Mouse (Mus musculus) neural tube, embryonic 15.5 days (tissue): Measurements from ENCODE around the gene Sh3gl2. TPM values are rescaled to one million over a fixed set of nuclear protein-coding genes. Genes with fewer than 3 reads are reported as not detected.

Source experiments
- ATAC-seq: fragments of 200-750 bp; cut with Nextera tagmentation; 2 replicates; pipeline ENCODE4 v1.8.0; 2017; ENCODE audit warnings: mild to moderate bottlenecking, moderate TSS enrichment, moderate library complexity; ENCODE audit not compliant: low FRiP score
- H3K27ac ChIP-seq: fragments of 300-500 bp; sonication (generic); replicated peaks from 2 replicates; pipeline ENCODE4 v1.5.1; 2015; ENCODE audit warnings: mild to moderate bottlenecking, inconsistent platforms
- H3K27me3 ChIP-seq: fragments of 300-500 bp; sonication (generic); replicated peaks from 2 replicates; pipeline ENCODE4 v1.6.1; 2015; ENCODE audit warnings: inconsistent platforms
- H3K36me3 ChIP-seq: fragments of 300-500 bp; sonication (generic); 2 replicates; pipeline ENCODE4 v1.6.1; 2015; ENCODE audit warnings: inconsistent platforms
- H3K4me1 ChIP-seq: fragments of 300-500 bp; sonication (generic); 2 replicates; pipeline ENCODE4 v1.6.1; 2015; ENCODE audit warnings: inconsistent platforms
- H3K4me2 ChIP-seq: fragments of 300-500 bp; sonication (generic); 2 replicates; pipeline ENCODE4 v1.6.1; 2015; ENCODE audit warnings: inconsistent platforms, mild to moderate bottlenecking, moderate library complexity
- H3K4me3 ChIP-seq: fragments of 300-500 bp; sonication (generic); replicated peaks from 2 replicates; pipeline ENCODE4 v1.5.1; 2015; ENCODE audit warnings: mild to moderate bottlenecking, inconsistent platforms
- H3K9ac ChIP-seq: fragments of 300-500 bp; sonication (generic); replicated peaks from 2 replicates; pipeline ENCODE4 v1.6.1; 2015; ENCODE audit warnings: mild to moderate bottlenecking, inconsistent platforms
- H3K9me3 ChIP-seq: fragments of 300-500 bp; sonication (generic); replicated peaks from 2 replicates; pipeline ENCODE4 v1.6.1; 2016; ENCODE audit warnings: inconsistent platforms
- WGBS: fragments of 180-500 bp; shearing (Covaris S2); methylation state at CpG from one replicate; pipeline ENCODE4 v1.1.7; 2015; ENCODE audit warnings: mixed read lengths; 5-methylcytosine and 5-hydroxymethylcytosine counted together
- polyA plus RNA-seq: library from polyadenylated mRNA; unstranded; fragments of >200 nt; fragmentation: Nextera tagmentation; extraction: Ambion mirVana; gene quantifications from 2 replicates; pipeline ENCODE4 v1.2.1, GENCODE M21; 2015

The Sh3gl2 gene
- polyA plus RNA-seq, 1 experiment from 2014 or later, result 111 TPM

GRCm38 (mm10) chr4:85432786-85433185, 227.9 kb downstream of the Sh3gl2 start:
- Histone ChIP-seq H3K4me2 (no peak overlapping the region), H3K27me3 (no peaks in the 10 kb centered on the region), H3K27ac (no peak overlapping the region), H3K36me3 (no peaks in the 10 kb centered on the region), H3K4me1 (no peaks in the 10 kb centered on the region), H3K4me3 (no peak overlapping the region), H3K9me3 (no peaks in the 10 kb centered on the region), H3K9ac (no peak overlapping the region)
- no peak for ATAC-seq
- 95% methylated on average over 4 of the region's 4 CpGs for WGBS

- WGBS, result 77% methylated on average over 8 of the region's 8 CpGs
- ATAC-seq, result no peak
- Histone ChIP-seq H3K4me2 (no peak overlapping the region), H3K27me3 (no peaks in the 10 kb centered on the region), H3K4me1 (no peaks in the 10 kb centered on the region), H3K4me3 (no peak overlapping the region), H3K9ac (no peak overlapping the region), H3K27ac (no peak overlapping the region), H3K36me3 (no peaks in the 10 kb centered on the region), H3K9me3 (no peaks in the 10 kb centered on the region)
These were observed 229.8 kb downstream of the Sh3gl2 start for GRCm38 (mm10) chr4:85434734-85435133.

GRCm38 (mm10) chr4:85438813-85439212, 233.9 kb downstream of the Sh3gl2 start:
- Histone ChIP-seq H3K9ac (no peak overlapping the region), H3K4me1 (no peaks in the 10 kb centered on the region), H3K4me2 (no peak overlapping the region), H3K4me3 (no peak overlapping the region), H3K36me3 (no peaks in the 10 kb centered on the region), H3K27me3 (no peaks in the 10 kb centered on the region), H3K27ac (no peak overlapping the region), H3K9me3 (no peaks in the 10 kb centered on the region)
- no peak for ATAC-seq
- 23% methylated on average over 3 of the region's 3 CpGs for WGBS

- no peak for ATAC-seq
- no peak overlapping the region for H3K4me2 ChIP-seq
- H3K27ac ChIP-seq, result no peak overlapping the region
- no peaks in the 10 kb centered on the region for H3K9me3 ChIP-seq
- H3K4me1 ChIP-seq, result peaks cover 8% of the 10 kb centered on the region
- no peak overlapping the region for H3K4me3 ChIP-seq
- H3K27me3 ChIP-seq, result no peaks in the 10 kb centered on the region
- H3K36me3 ChIP-seq, result no peaks in the 10 kb centered on the region
- 84% methylated on average over 6 of the region's 6 CpGs for WGBS
- no peak overlapping the region for H3K9ac ChIP-seq
These were observed 278.7 kb downstream of the Sh3gl2 start for GRCm38 (mm10) chr4:85483586-85483985.

- H3K9ac ChIP-seq, result no peak overlapping the region
- H3K36me3 ChIP-seq, result no peaks in the 10 kb centered on the region
- no peaks in the 10 kb centered on the region for H3K9me3 ChIP-seq
- H3K4me2 ChIP-seq, result peak overlapping the region; percentile 27
- no peak overlapping the region for H3K27ac ChIP-seq
- no peak overlapping the region for H3K4me3 ChIP-seq
- H3K4me1 ChIP-seq, result peaks cover 8% of the 10 kb centered on the region
- H3K27me3 ChIP-seq, result no peaks in the 10 kb centered on the region
- ATAC-seq, result peak; percentile 35; the same call in 1 of the 2 replicates
- 32% methylated on average over 10 of the region's 10 CpGs for WGBS
These were observed 281.5 kb downstream of the Sh3gl2 start for GRCm38 (mm10) chr4:85486316-85486946.

GRCm38 (mm10) chr4:85505718-85506117, 300.8 kb downstream of the Sh3gl2 start:
- no peaks in the 10 kb centered on the region for H3K9me3 ChIP-seq
- H3K36me3 ChIP-seq, result no peaks in the 10 kb centered on the region
- no peak overlapping the region for H3K4me2 ChIP-seq
- 71% methylated on average over 3 of the region's 3 CpGs for WGBS
- H3K9ac ChIP-seq, result no peak overlapping the region
- no peak overlapping the region for H3K27ac ChIP-seq
- H3K4me3 ChIP-seq, result no peak overlapping the region
- no peaks in the 10 kb centered on the region for H3K27me3 ChIP-seq
- no peak for ATAC-seq
- no peaks in the 10 kb centered on the region for H3K4me1 ChIP-seq

- WGBS, result 55% methylated on average over 2 of the region's 2 CpGs
These were observed 302.1 kb downstream of the Sh3gl2 start for GRCm38 (mm10) chr4:85506976-85507375.

GRCm38 (mm10) chr4:85507491-85507890, 302.6 kb downstream of the Sh3gl2 start:
- Histone ChIP-seq H3K9ac (no peak overlapping the region), H3K27ac (no peak overlapping the region), H3K4me1 (no peaks in the 10 kb centered on the region), H3K9me3 (no peaks in the 10 kb centered on the region), H3K27me3 (no peaks in the 10 kb centered on the region), H3K4me2 (no peak overlapping the region), H3K36me3 (no peaks in the 10 kb centered on the region), H3K4me3 (no peak overlapping the region)
- 80% methylated on average over 5 of the region's 5 CpGs for WGBS
- ATAC-seq, result no peak

More at GRCm38 (mm10) chr4:85506976-85507375, 302.1 kb downstream of the Sh3gl2 start:
- no peaks in the 10 kb centered on the region for H3K4me1 ChIP-seq
- no peak for ATAC-seq
- no peak overlapping the region for H3K4me2 ChIP-seq
- H3K9me3 ChIP-seq, result no peaks in the 10 kb centered on the region
- H3K9ac ChIP-seq, result no peak overlapping the region
- H3K27ac ChIP-seq, result no peak overlapping the region
- H3K27me3 ChIP-seq, result no peaks in the 10 kb centered on the region
- no peaks in the 10 kb centered on the region for H3K36me3 ChIP-seq
- H3K4me3 ChIP-seq, result no peak overlapping the region

- 39% methylated on average over 7 of the region's 7 CpGs for WGBS
- Histone ChIP-seq H3K36me3 (no peaks in the 10 kb centered on the region), H3K9ac (no peak overlapping the region), H3K4me1 (peaks cover 18% of the 10 kb centered on the region), H3K4me2 (peak overlapping the region; percentile 98), H3K9me3 (no peaks in the 10 kb centered on the region), H3K27me3 (0 out of 2 replicates have a peak, but pooled peaks cover 9% of the 10 kb centered on the region), H3K27ac (no peak overlapping the region), H3K4me3 (peak overlapping the region; percentile 60)
- no peak for ATAC-seq
These were observed 308.4 kb downstream of the Sh3gl2 start for GRCm38 (mm10) chr4:85513288-85513687.

- Histone ChIP-seq H3K27ac (no peak within 1 kb of the TSS), H3K4me2 (peak within 1 kb of the TSS; percentile 98), H3K36me3 (no peaks in the 10 kb centered on the region), H3K9ac (peak within 1 kb of the TSS; percentile 61), H3K4me1 (peaks cover 18% of the 10 kb centered on the region), H3K4me3 (peak within 1 kb of the TSS; percentile 60), H3K9me3 (no peaks in the 10 kb centered on the region), H3K27me3 (0 out of 2 replicates have a peak, but pooled peaks cover 9% of the 10 kb centered on the region)
- ATAC-seq, result peak; percentile 51
- 3% methylated on average over 9 of the region's 9 CpGs for WGBS
These were observed 308.9 kb downstream of the Sh3gl2 start, which contains the start of gene Adamtsl1 for GRCm38 (mm10) chr4:85513792-85514191. TSS of gene Adamtsl1 (plus strand) at chr4:85514172.

GRCm38 (mm10) chr4:85514205-85514681, 309.3 kb downstream of the Sh3gl2 start:
- ATAC-seq, result peak; percentile 92
- H3K27ac ChIP-seq, result no peak overlapping the region
- H3K4me1 ChIP-seq, result peaks cover 18% of the 10 kb centered on the region
- no peaks in the 10 kb centered on the region for H3K9me3 ChIP-seq
- H3K4me3 ChIP-seq, result peak overlapping the region; percentile 60
- under 1% methylated on average over 33 of the region's 33 CpGs for WGBS
- peak overlapping the region; percentile 61 for H3K9ac ChIP-seq
- H3K4me2 ChIP-seq, result peak overlapping the region; percentile 98
- H3K27me3 ChIP-seq, result 0 out of 2 replicates have a peak, but pooled peaks cover 9% of the 10 kb centered on the region
- H3K36me3 ChIP-seq, result no peaks in the 10 kb centered on the region

GRCm38 (mm10) chr4:85526966-85527566, 322.1 kb downstream of the Sh3gl2 start:
- no peaks in the 10 kb centered on the region for H3K36me3 ChIP-seq
- no peak overlapping the region for H3K4me2 ChIP-seq
- H3K27ac ChIP-seq, result no peak overlapping the region
- H3K4me1 ChIP-seq, result no peaks in the 10 kb centered on the region
- H3K9ac ChIP-seq, result no peak overlapping the region
- H3K4me3 ChIP-seq, result no peak overlapping the region
- no peaks in the 10 kb centered on the region for H3K9me3 ChIP-seq
- WGBS, result 90% methylated on average over 7 of the region's 7 CpGs
- ATAC-seq, result no peak
- H3K27me3 ChIP-seq, result no peaks in the 10 kb centered on the region
